Mouse (Mus musculus) liver, adult 2 months (tissue): Measurements from ENCODE around the gene Olfr862. TPM values are rescaled to one million over a fixed set of nuclear protein-coding genes. Genes with fewer than 3 reads are reported as not detected.

Experiments used
- DNase-seq: peaks from one replicate; pipeline ENCODE4 v3.0.0-alpha.2; 2011; ENCODE audit warnings: low read depth, low spot score; ENCODE audit errors: extremely low read depth
- H3K27ac ChIP-seq: fragments of 200-500 bp; replicated peaks from 2 replicates; pipeline ENCODE4 v1.5.1; 2012; ENCODE audit warnings: low read depth, mild to moderate bottlenecking, control low read depth, inconsistent platforms, low read length; ENCODE audit not compliant: insufficient read depth
- H3K27me3 ChIP-seq: fragments of 200-500 bp; 2 replicates; pipeline ENCODE4 v1.6.1; 2012; ENCODE audit warnings: mild to moderate bottlenecking, moderate library complexity, low read length, inconsistent platforms; ENCODE audit not compliant: control insufficient read depth, insufficient read depth
- H3K36me3 ChIP-seq: fragments of 200-500 bp; 2 replicates; pipeline ENCODE4 v1.6.1; 2012; ENCODE audit warnings: low read length, inconsistent platforms; ENCODE audit not compliant: control insufficient read depth, insufficient read depth
- H3K4me1 ChIP-seq: fragments of 200-500 bp; 2 replicates; pipeline ENCODE4 v1.6.1; 2011; ENCODE audit warnings: low read length; ENCODE audit not compliant: control insufficient read depth, insufficient read depth
- H3K4me3 ChIP-seq: fragments of 200-500 bp; 2 replicates; pipeline ENCODE4 v1.5.1; 2011; ENCODE audit warnings: low read depth, mild to moderate bottlenecking, control low read depth, low read length, moderate library complexity; ENCODE audit not compliant: insufficient read depth
- H3K79me2 ChIP-seq: fragments of 200-500 bp; 2 replicates; pipeline ENCODE4 v1.6.1; 2012; ENCODE audit warnings: inconsistent platforms, mild to moderate bottlenecking, low read length, moderate library complexity; ENCODE audit not compliant: control insufficient read depth, insufficient read depth
- H3K9ac ChIP-seq: fragments of 200-500 bp; 2 replicates; pipeline ENCODE4 v1.6.1; 2012; ENCODE audit warnings: low read depth, mild to moderate bottlenecking, control low read depth, inconsistent platforms, low read length
- CTCF ChIP-seq: fragments of 200-500 bp; IDR thresholded peaks from 2 replicates; pipeline ENCODE4 v1.5.1; 2011; ENCODE audit warnings: low read depth, low read length, control low read depth
- POLR2A ChIP-seq: fragments of 200-500 bp; IDR thresholded peaks from 2 replicates; pipeline ENCODE4 v1.6.1; 2011; ENCODE audit warnings: low read length, control low read depth; ENCODE audit not compliant: insufficient read depth; ENCODE audit errors: extremely low read depth
- WGBS: fragments of 180-500 bp; shearing (Covaris S2); methylation state at CpG from one replicate; pipeline ENCODE4 v1.1.7; 2018; 5-methylcytosine and 5-hydroxymethylcytosine counted together
- polyA plus RNA-seq: library from polyadenylated mRNA; depleted of rRNA; stranded (reverse); fragments of >200 nt; gene quantifications from 2 replicates; pipeline ENCODE4 v1.2.3, GENCODE M21; 2012; rRNA removed
- total RNA-seq: library from RNA; depleted of rRNA; stranded (reverse); fragments of >200 nt; gene quantifications from 2 replicates; pipeline ENCODE4 v1.2.3, GENCODE M21; 2014; rRNA removed

Gene Olfr862
- not detected in 2 replicates for total RNA-seq
- not detected in 2 replicates for polyA plus RNA-seq

DNA sequence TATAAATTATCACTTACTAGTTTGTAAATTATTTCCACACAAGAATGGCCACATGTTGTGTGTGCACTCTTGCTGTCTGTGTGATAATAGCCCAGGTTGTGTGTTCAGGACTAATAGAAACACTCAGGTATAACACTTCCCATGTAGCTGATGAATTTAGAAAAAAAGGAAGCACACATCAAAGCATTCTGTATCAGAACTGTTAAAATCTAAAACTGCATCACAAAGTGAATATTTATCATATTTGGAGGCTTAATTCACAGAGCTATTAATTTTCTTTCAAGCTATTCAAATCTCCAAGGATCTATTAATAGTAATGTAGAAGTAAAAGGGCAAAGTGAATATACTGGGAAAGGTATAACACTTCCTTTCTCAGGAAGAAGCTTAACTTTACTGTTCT lies at the start of gene Olfr862:
Olfr862 (minus strand) TSS at position 101 of the 400 bp plus-strand sequence.
- Histone ChIP-seq H3K79me2 (no peaks in the 10 kb centered on the region), H3K36me3 (no peaks in the 10 kb centered on the region), H3K27me3 (no peaks in the 10 kb centered on the region), H3K27ac (no peak within 1 kb of the TSS), H3K4me1 (no peaks in the 10 kb centered on the region), H3K4me3 (no peak within 1 kb of the TSS), H3K9ac (no peak within 1 kb of the TSS)
- DNase-seq, result no peak
- TF ChIP-seq POLR2A, result no peak
- TF ChIP-seq CTCF, result no peak

DNA sequence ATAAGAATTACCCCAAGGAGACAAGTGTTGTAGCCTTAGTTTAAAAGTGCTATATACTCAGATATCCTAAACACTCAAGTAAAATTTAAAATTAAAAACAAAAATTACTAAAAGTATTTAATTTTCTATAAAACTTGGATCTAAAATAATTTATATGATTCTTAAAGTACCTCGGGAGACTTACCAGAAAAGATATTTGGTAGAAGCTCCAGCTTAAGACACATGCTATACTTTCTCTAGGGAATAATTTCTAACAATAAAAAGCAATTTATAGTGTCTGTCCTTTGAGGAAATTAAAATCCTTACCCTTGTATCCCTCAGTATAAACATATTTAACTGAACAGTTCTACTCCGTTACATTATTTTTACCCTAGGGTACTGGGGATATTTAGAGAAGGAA lies 28.8 kb upstream of the Olfr862 start, which contains the start of gene Olfr77:
Olfr77 (plus strand) TSS at position 301 of the 400 bp plus-strand sequence.
- Histone ChIP-seq H3K4me1 (no peaks in the 10 kb centered on the region), H3K9ac (no peak within 1 kb of the TSS), H3K79me2 (no peaks in the 10 kb centered on the region), H3K4me3 (no peak within 1 kb of the TSS), H3K27me3 (no peaks in the 10 kb centered on the region), H3K36me3 (no peaks in the 10 kb centered on the region), H3K27ac (no peak within 1 kb of the TSS)
- WGBS, result 89% methylated on average over 2 of the region's 2 CpGs
- TF ChIP-seq POLR2A (no peak), CTCF (no peak)
- no peak for DNase-seq

DNA sequence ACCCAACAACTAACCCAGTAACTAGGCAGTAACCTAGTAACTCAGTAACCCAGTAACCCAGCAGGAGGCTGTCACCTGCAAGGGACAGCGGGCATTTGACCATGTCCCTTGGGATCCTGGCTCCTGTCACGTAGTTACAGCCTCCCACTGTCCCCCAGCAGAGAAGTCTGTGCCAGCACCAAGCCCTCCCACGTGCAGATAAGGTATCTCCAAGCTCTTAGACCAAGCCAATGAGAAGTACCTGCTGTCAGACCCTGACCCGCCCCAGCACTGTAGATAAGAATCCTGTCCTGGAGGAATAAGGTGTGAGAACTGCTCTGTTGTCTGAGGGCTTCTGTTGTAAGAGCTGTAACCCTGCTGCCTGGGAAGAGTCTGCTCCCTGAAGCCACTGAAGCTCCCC lies 23.4 kb upstream of the Olfr862 start:
- Histone ChIP-seq H3K4me1 (no peaks in the 10 kb centered on the region), H3K27ac (no peak overlapping the region), H3K79me2 (no peaks in the 10 kb centered on the region), H3K9ac (no peak overlapping the region), H3K4me3 (no peak overlapping the region), H3K27me3 (no peaks in the 10 kb centered on the region), H3K36me3 (no peaks in the 10 kb centered on the region)
- no peak for DNase-seq
- no peak for TF ChIP-seq CTCF
- no peak for TF ChIP-seq POLR2A
- 48% methylated on average over 4 of the region's 4 CpGs for WGBS

DNA sequence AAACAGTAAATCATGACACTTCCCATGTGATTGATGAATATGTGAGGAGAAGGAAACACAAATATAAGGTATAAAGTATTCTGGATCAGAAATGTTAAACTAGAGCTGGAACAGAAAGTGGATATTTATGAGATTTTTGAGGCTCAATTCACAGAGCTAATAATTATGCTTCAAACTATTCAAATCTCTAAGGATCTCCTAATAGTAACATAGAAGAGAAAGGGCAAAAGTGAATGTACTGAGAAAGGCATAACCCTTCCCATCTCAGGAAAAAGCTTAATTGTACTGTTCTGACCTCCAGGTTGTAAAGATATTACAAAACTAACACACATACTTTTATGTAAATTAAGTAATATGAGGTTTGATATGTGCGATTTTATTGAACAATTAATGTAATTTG lies 38.2 kb downstream of the Olfr862 start, which contains the start of gene Olfr860:
Olfr860 (minus strand) TSS at position 101 of the 400 bp plus-strand sequence.
- no peak within 1 kb of the TSS for H3K4me3 ChIP-seq
- no peak within 1 kb of the TSS for H3K9ac ChIP-seq
- no peaks in the 10 kb centered on the region for H3K79me2 ChIP-seq
- no peak for DNase-seq
- no peaks in the 10 kb centered on the region for H3K4me1 ChIP-seq
- 71% methylated on average over 1 of the region's 1 CpGs for WGBS
- TF ChIP-seq POLR2A (no peak), CTCF (no peak)
- no peak within 1 kb of the TSS for H3K27ac ChIP-seq
- no peaks in the 10 kb centered on the region for H3K36me3 ChIP-seq
- H3K27me3 ChIP-seq, result no peaks in the 10 kb centered on the region

Other genes with a start within 250 kb of the Olfr862 start
- not detected in 2 replicates for gene Olfr857, start 178.6 kb downstream of the Olfr862 start, total RNA-seq
- gene Olfr857, start 178.6 kb downstream of the Olfr862 start, polyA plus RNA-seq, result not detected in 2 replicates
- not detected in 2 replicates for gene Olfr58, start 107.7 kb downstream of the Olfr862 start, total RNA-seq
- not detected in 2 replicates for gene Olfr58, start 107.7 kb downstream of the Olfr862 start, polyA plus RNA-seq
- not detected in 2 replicates for gene Olfr859, start 83.1 kb downstream of the Olfr862 start, total RNA-seq
- gene Olfr859, start 83.1 kb downstream of the Olfr862 start, polyA plus RNA-seq, result not detected in 2 replicates
- gene Olfr860, start 38.3 kb downstream of the Olfr862 start, total RNA-seq, result not detected in 2 replicates
- gene Olfr860, start 38.3 kb downstream of the Olfr862 start, polyA plus RNA-seq, result not detected in 2 replicates
- gene Olfr77, start 28.9 kb upstream of the Olfr862 start, total RNA-seq, result not detected in 2 replicates
- not detected in 2 replicates for gene Olfr77, start 28.9 kb upstream of the Olfr862 start, polyA plus RNA-seq
- gene Olfr866, start 140.0 kb upstream of the Olfr862 start, total RNA-seq, result not detected in 2 replicates
- not detected in 2 replicates for gene Olfr866, start 140.0 kb upstream of the Olfr862 start, polyA plus RNA-seq
- gene Olfr867, start 169.6 kb upstream of the Olfr862 start, total RNA-seq, result not detected in 2 replicates
- gene Olfr867, start 169.6 kb upstream of the Olfr862 start, polyA plus RNA-seq, result not detected in 2 replicates
- not detected in 2 replicates for gene Olfr868, start 210.6 kb upstream of the Olfr862 start, total RNA-seq
- gene Olfr868, start 210.6 kb upstream of the Olfr862 start, polyA plus RNA-seq, result not detected in 2 replicates
- not detected in 2 replicates for gene Olfr869, start 241.0 kb upstream of the Olfr862 start, total RNA-seq
- not detected in 2 replicates for gene Olfr869, start 241.0 kb upstream of the Olfr862 start, polyA plus RNA-seq